Mouse (Mus musculus) right cerebral cortex, postnatal 4 days (tissue): ENCODE results near the gene Rbms2.

Experiments used
- DNase-seq: peaks from one replicate; pipeline ENCODE4 v3.0.0-alpha.2; 2022

Rbms2 gene

GRCm38 (mm10) chr10:128133650-128134332 is 46.3 kb downstream of the Rbms2 start:
- no peak for DNase-seq

- DNase-seq: no peak
Observed at GRCm38 (mm10) chr10:128131812-128132211, 48.3 kb downstream of the Rbms2 start.

GRCm38 (mm10) chr10:128131297-128131696 is 48.8 kb downstream of the Rbms2 start:
- no peak for DNase-seq

GRCm38 (mm10) chr10:128128143-128128542 is 52.0 kb downstream of the Rbms2 start:
- no peak for DNase-seq

GRCm38 (mm10) chr10:128127497-128127896 is 52.6 kb downstream of the Rbms2 start:
- DNase-seq: no peak

- no peak for DNase-seq
Observed at GRCm38 (mm10) chr10:128125951-128126350, 54.1 kb downstream of the Rbms2 start.

GRCm38 (mm10) chr10:128124831-128125230 is 55.3 kb downstream of the Rbms2 start:
- no peak for DNase-seq

GRCm38 (mm10) chr10:128123833-128124232 is 56.3 kb downstream of the Rbms2 start:
- no peak for DNase-seq

- no peak for DNase-seq
Observed at GRCm38 (mm10) chr10:128111227-128111626, 68.9 kb downstream of the Rbms2 start.

- no peak for DNase-seq
Observed at GRCm38 (mm10) chr10:128110103-128110761, 69.9 kb downstream of the Rbms2 start.

- DNase-seq: peak; percentile 70
Observed at GRCm38 (mm10) chr10:128097587-128097971, 82.5 kb downstream of the Rbms2 start.

GRCm38 (mm10) chr10:128096693-128097586 is 83.2 kb downstream of the Rbms2 start:
- peak; percentile 90 for DNase-seq

GRCm38 (mm10) chr10:128096313-128096692 is 83.8 kb downstream of the Rbms2 start:
- no peak for DNase-seq

GRCm38 (mm10) chr10:128095003-128095636 is 85.0 kb downstream of the Rbms2 start:
- DNase-seq: no peak

GRCm38 (mm10) chr10:128094340-128094968 is 85.6 kb downstream of the Rbms2 start:
- DNase-seq: peak; percentile 51

GRCm38 (mm10) chr10:128093496-128094294 is 86.4 kb downstream of the Rbms2 start:
- DNase-seq: peak; percentile 22

- DNase-seq: peak; percentile 78
Observed at GRCm38 (mm10) chr10:128092506-128093495, 87.3 kb downstream of the Rbms2 start.

GRCm38 (mm10) chr10:128091564-128092505 is 88.3 kb downstream of the Rbms2 start, which contains the start of gene Baz2a:
Baz2a (plus strand) TSS chr10:128091577.
- no peak for DNase-seq
